Mouse (Mus musculus) bone marrow macrophage, adult 2 months (primary cell): ENCODE data around the gene Casc4. TPM values are rescaled to one million over a fixed set of nuclear protein-coding genes. Genes with fewer than 3 reads are reported as not detected.

ENCODE experiments used
- H3K27ac ChIP-seq: 2 replicates; pipeline ENCODE4 v1.5.1; 2012; ENCODE audit warnings: low read depth, low read length; ENCODE audit not compliant: insufficient read depth
- H3K4me1 ChIP-seq: 2 replicates; pipeline ENCODE4 v1.6.1; 2012; ENCODE audit warnings: low read length; ENCODE audit not compliant: control insufficient read depth, insufficient read depth
- H3K4me3 ChIP-seq: 2 replicates; pipeline ENCODE4 v1.5.1; 2012; ENCODE audit warnings: mild to moderate bottlenecking, low read length, moderate library complexity; ENCODE audit not compliant: insufficient read depth
- CTCF ChIP-seq: IDR thresholded peaks from 2 replicates; pipeline ENCODE4 v1.5.1; 2012; ENCODE audit warnings: low read depth, mild to moderate bottlenecking, low read length, moderate library complexity
- POLR2A ChIP-seq: IDR thresholded peaks from 2 replicates; pipeline ENCODE4 v1.6.1; 2012; ENCODE audit warnings: mild to moderate bottlenecking, low read depth, low read length, borderline replicate concordance
- polyA plus RNA-seq: library from polyadenylated mRNA; stranded (reverse); fragments of >200 nt; gene quantifications from 2 replicates; pipeline ENCODE4 v1.2.4, GENCODE M21; 2012; ENCODE audit not compliant: missing spikeins, insufficient read depth, insufficient read length

The Casc4 gene
- polyA plus RNA-seq, 1 experiment, result not detected

- H3K27ac ChIP-seq, result no peak overlapping the region
Observed at GRCm38 (mm10) chr2:121853974-121854373, 12.8 kb upstream of the Casc4 start.

GRCm38 (mm10) chr2:121859380-121859980, 7.3 kb upstream of the Casc4 start:
- no peaks in the 10 kb centered on the region for H3K4me1 ChIP-seq
- no peak overlapping the region for H3K27ac ChIP-seq
- no peak overlapping the region for H3K4me3 ChIP-seq
- TF ChIP-seq CTCF (no peak), POLR2A (no peak)

More at GRCm38 (mm10) chr2:121853974-121854373, 12.8 kb upstream of the Casc4 start:
- Histone ChIP-seq H3K4me3 (no peak overlapping the region), H3K4me1 (no peaks in the 10 kb centered on the region)
- no peak for TF ChIP-seq POLR2A
- no peak for TF ChIP-seq CTCF

- Histone ChIP-seq H3K4me1 (peaks cover 3% of the 10 kb centered on the region), H3K27ac (no peak overlapping the region), H3K4me3 (no peak overlapping the region)
- TF ChIP-seq POLR2A (no peak), CTCF (no peak)
Observed at GRCm38 (mm10) chr2:121866071-121866601, 634 bp upstream of the Casc4 start.

GRCm38 (mm10) chr2:121867051-121867928, 520 bp downstream of the Casc4 start:
- TF ChIP-seq POLR2A (no peak), CTCF (no peak)
- Histone ChIP-seq H3K27ac (no peak overlapping the region), H3K4me3 (peak overlapping the region; percentile 50), H3K4me1 (peaks cover 3% of the 10 kb centered on the region)

DNA sequence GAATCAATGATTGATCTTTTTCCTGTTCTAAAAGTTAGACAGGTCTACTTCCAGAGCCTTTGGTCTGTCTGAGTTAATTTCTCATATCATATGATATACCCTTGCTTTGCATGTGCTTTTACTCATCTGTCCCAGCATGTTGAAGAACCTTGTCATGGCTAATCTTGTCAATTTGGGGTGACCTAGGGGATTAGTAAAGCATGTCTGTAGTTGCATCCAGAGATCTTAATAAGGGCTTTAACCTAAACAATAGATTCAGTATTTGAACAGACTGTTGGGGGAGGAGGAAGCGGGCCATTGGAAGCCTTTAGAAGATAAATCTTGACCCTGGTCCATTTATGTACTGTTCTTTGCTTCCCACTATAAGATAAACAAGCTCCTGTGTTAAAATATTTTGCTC, 12.7 kb downstream of the Casc4 start:
- TF ChIP-seq POLR2A (no peak), CTCF (no peak)
- H3K4me1 ChIP-seq, result no peaks in the 10 kb centered on the region

GRCm38 (mm10) chr2:121885509-121886106, 18.8 kb downstream of the Casc4 start:
- no peak for TF ChIP-seq POLR2A
- no peak for TF ChIP-seq CTCF
- H3K4me3 ChIP-seq, result no peak overlapping the region
- H3K4me1 ChIP-seq, result peaks cover 2% of the 10 kb centered on the region
- H3K27ac ChIP-seq, result no peak overlapping the region

More for the DNA sequence above, 12.7 kb downstream of the Casc4 start:
- no peak overlapping the region for H3K27ac ChIP-seq
- no peak overlapping the region for H3K4me3 ChIP-seq

GRCm38 (mm10) chr2:121886406-121886805, 19.6 kb downstream of the Casc4 start:
- Histone ChIP-seq H3K4me3 (no peak overlapping the region), H3K4me1 (peaks cover 2% of the 10 kb centered on the region), H3K27ac (no peak overlapping the region)
- no peak for TF ChIP-seq POLR2A
- TF ChIP-seq CTCF, result no peak

GRCm38 (mm10) chr2:121888720-121889497, 22.1 kb downstream of the Casc4 start:
- H3K4me1 ChIP-seq, result peaks cover 2% of the 10 kb centered on the region
- H3K27ac ChIP-seq, result no peak overlapping the region
- H3K4me3 ChIP-seq, result no peak overlapping the region
- TF ChIP-seq POLR2A (no peak), CTCF (no peak)

GRCm38 (mm10) chr2:121895261-121895660, 28.5 kb downstream of the Casc4 start:
- Histone ChIP-seq H3K4me1 (no peaks in the 10 kb centered on the region), H3K4me3 (no peak overlapping the region), H3K27ac (no peak overlapping the region)
- TF ChIP-seq POLR2A, result no peak
- no peak for TF ChIP-seq CTCF
